Mouse (Mus musculus): Measurements from ENCODE around the gene Olfr1028.

Gene Olfr1028

GRCm38 (mm10) chr2:85950137-85950536, at the start of gene Olfr1028:
Gene Olfr1028, plus strand, starts transcription at chr2:85950437.
- DNase-seq (ENCODE audit: low read depth): no peak

DNA sequence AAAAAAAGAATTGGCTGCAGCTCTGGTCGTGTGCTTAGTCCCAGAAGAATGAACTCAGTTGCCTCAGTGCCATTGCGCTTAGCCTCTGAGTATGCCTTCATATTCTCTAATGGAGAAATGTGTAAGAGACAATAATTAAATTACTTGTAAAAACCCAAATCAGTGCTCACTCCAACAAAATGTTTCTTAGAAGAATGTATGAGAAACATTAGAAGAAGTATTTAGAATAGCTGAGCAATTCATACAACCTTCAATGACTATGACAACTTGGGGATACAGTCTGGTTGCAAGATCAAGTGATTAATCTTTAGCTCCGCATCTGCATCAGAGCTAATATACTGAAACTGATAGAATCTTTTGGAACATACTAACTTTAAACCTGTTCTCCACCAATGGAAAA, 45.3 kb upstream of the Olfr1028 start, which contains the start of gene Olfr1024:
Gene Olfr1024, minus strand, starts transcription at position 101 of the 400 bp plus-strand sequence.
- DNase-seq (ENCODE audit: low read depth): no peak

- DNase-seq (ENCODE audit: low read depth): no peak
Observed at GRCm38 (mm10) chr2:85913197-85913596, 37.0 kb upstream of the Olfr1028 start.

DNA sequence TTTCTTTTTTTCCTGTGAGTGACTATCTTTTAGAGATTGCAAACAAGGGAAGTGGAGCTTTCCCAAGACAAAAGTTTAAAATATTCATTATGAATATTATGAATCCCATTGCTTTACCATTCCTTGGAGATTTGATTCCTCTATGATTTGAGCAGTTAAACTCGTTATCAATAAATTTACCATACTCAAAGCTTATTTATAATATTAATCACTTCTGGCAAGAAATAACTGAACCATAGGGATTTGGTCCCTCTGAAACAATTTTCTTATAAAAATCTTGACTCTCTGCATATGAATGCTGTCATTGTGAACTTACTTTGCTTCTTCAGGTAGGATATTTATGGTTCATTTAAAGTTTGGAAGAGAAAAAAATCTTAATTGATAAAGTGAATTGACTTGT, 35.3 kb upstream of the Olfr1028 start, which contains the start of gene Olfr1025-ps1:
Gene Olfr1025-ps1, plus strand, starts transcription at position 301 of the 400 bp plus-strand sequence.
- DNase-seq (ENCODE audit: low read depth): no peak

- DNase-seq (ENCODE audit: low read depth): no peak
Observed at GRCm38 (mm10) chr2:85921258-85921657, 29.0 kb upstream of the Olfr1028 start, which contains the start of gene Olfr1026. Gene Olfr1026, plus strand, starts transcription at chr2:85921558.

DNA sequence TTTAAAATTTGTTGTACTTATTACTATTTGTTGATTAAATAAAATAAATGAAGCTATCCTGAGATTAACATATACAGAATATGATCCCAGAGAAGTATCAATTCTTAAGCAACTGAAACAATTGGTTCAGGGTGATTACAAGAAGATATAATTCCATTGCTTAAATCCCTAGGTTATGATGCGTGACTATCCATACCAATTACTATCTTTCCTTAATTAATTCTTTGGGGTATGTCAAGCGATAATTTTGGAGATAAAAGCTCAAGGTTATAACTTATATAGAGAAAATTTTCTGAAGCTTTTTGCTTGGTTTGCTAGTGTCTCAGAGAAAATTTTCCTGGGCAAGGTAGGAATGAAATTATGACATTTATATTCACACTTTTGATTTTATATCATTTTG, 23.4 kb downstream of the Olfr1028 start, which contains the start of gene Olfr1029:
Gene Olfr1029, plus strand, starts transcription at position 301 of the 400 bp plus-strand sequence.
- DNase-seq (ENCODE audit: low read depth): no peak

GRCm38 (mm10) chr2:85978976-85979375, 28.7 kb downstream of the Olfr1028 start, which contains the start of gene Olfr1030:
Gene Olfr1030, plus strand, starts transcription at chr2:85979276.
- DNase-seq (ENCODE audit: low read depth): no peak

GRCm38 (mm10) chr2:85990004-85990403, 39.8 kb downstream of the Olfr1028 start, which contains the start of gene Olfr1031:
Gene Olfr1031, plus strand, starts transcription at chr2:85990304.
- no peak for DNase-seq (ENCODE audit: low read depth)

Data from induced T-regulatory cell, adult 2 months (primary cell).